Mouse (Mus musculus) lung, embryonic 14.5 days (tissue): ENCODE measurements around the gene Sema3b. TPM values are rescaled to one million over a fixed set of nuclear protein-coding genes. Genes with fewer than 3 reads are reported as not detected.

Source experiments
- ATAC-seq: fragments of 200-750 bp; cut with Nextera tagmentation; 2 replicates; pipeline ENCODE4 v1.8.0; 2017; ENCODE audit warnings: mild to moderate bottlenecking, moderate TSS enrichment, moderate library complexity; ENCODE audit not compliant: insufficient read depth
- DNase-seq: peaks from one replicate; pipeline ENCODE4 v3.0.0-alpha.2; 2015
- H3K27ac ChIP-seq: fragments of 300-500 bp; sonication (generic); 2 replicates; pipeline ENCODE4 v1.5.1; 2014; ENCODE audit warnings: low read depth, mild to moderate bottlenecking, moderate library complexity
- H3K27me3 ChIP-seq: fragments of 300-500 bp; sonication (generic); 2 replicates; pipeline ENCODE4 v1.6.1; 2014; ENCODE audit warnings: low read length, control low read depth; ENCODE audit not compliant: insufficient read depth
- H3K36me3 ChIP-seq: fragments of 300-500 bp; sonication (generic); 2 replicates; pipeline ENCODE4 v1.6.1; 2014; ENCODE audit warnings: control low read depth; ENCODE audit not compliant: insufficient read depth
- H3K4me1 ChIP-seq: fragments of 300-500 bp; sonication (generic); 2 replicates; pipeline ENCODE4 v1.6.1; 2014; ENCODE audit warnings: antibody characterized with exemption, control low read depth; ENCODE audit not compliant: insufficient read depth
- H3K4me2 ChIP-seq: fragments of 300-500 bp; sonication (generic); 2 replicates; pipeline ENCODE4 v1.6.1; 2014; ENCODE audit warnings: mild to moderate bottlenecking
- H3K4me3 ChIP-seq: fragments of 300-500 bp; sonication (generic); 2 replicates; pipeline ENCODE4 v1.5.1; 2014; ENCODE audit warnings: low read depth, low read length
- H3K9ac ChIP-seq: fragments of 300-500 bp; sonication (generic); 2 replicates; pipeline ENCODE4 v1.6.1; 2014
- H3K9me3 ChIP-seq: fragments of 300-500 bp; sonication (generic); 2 replicates; pipeline ENCODE4 v1.6.1; 2016; ENCODE audit warnings: low read depth, low read length, control low read depth
- CTCF ChIP-seq: IDR thresholded peaks from 2 replicates; pipeline ENCODE4 v1.5.1; 2016; ENCODE audit warnings: antibody characterized with exemption, low read depth
- WGBS: fragments of 180-500 bp; shearing (Covaris S2); extraction: QIAGEN DNeasy Blood & Tissue Kit; methylation state at CpG from one replicate; pipeline ENCODE4 v1.1.7; 2014; 5-methylcytosine and 5-hydroxymethylcytosine counted together
- polyA plus RNA-seq: library from polyadenylated mRNA; unstranded; fragments of >200 nt; fragmentation: Nextera tagmentation; extraction: Ambion mirVana; gene quantifications from 2 replicates; pipeline ENCODE4 v1.2.1, GENCODE M21; 2014

Sema3b gene
- polyA plus RNA-seq, 1 experiment from 2014 or later: 5.3 TPM

- WGBS: 33% methylated on average over 20 of the region's 20 CpGs
- H3K36me3 ChIP-seq: peaks cover 54% of the 10 kb centered on the region
These were observed 18.6 kb upstream of the Sema3b start for GRCm38 (mm10) chr9:107627387-107628255.

GRCm38 (mm10) chr9:107626844-107627277, 17.8 kb upstream of the Sema3b start:
- peak overlapping the region; percentile 48 for H3K4me2 ChIP-seq
- H3K27me3 ChIP-seq: no peaks in the 10 kb centered on the region
- peaks cover 62% of the 10 kb centered on the region for H3K36me3 ChIP-seq
- H3K9ac ChIP-seq: peak overlapping the region; percentile 42
- H3K27ac ChIP-seq: peak overlapping the region; percentile 86
- no peaks in the 10 kb centered on the region for H3K9me3 ChIP-seq
- peak; percentile 99 for TF ChIP-seq CTCF
- peaks cover 41% of the 10 kb centered on the region for H3K4me1 ChIP-seq
- H3K4me3 ChIP-seq: no peak overlapping the region
- ATAC-seq (peak; percentile 66), DNase-seq (peak; percentile 93)
- 5% methylated on average over 2 of the region's 2 CpGs for WGBS

More at GRCm38 (mm10) chr9:107627387-107628255, 18.6 kb upstream of the Sema3b start:
- Histone ChIP-seq H3K9me3 (no peaks in the 10 kb centered on the region), H3K4me2 (peak overlapping the region; percentile 48), H3K27me3 (no peaks in the 10 kb centered on the region), H3K4me1 (peaks cover 46% of the 10 kb centered on the region), H3K27ac (peak overlapping the region; percentile 75), H3K9ac (peak overlapping the region; percentile 42), H3K4me3 (no peak overlapping the region)
- DNase-seq (no peak), ATAC-seq (no peak)
- no peak for TF ChIP-seq CTCF

- ATAC-seq (peak; percentile 16), DNase-seq (peak; percentile 37)
- peak overlapping the region; percentile 86 for H3K27ac ChIP-seq
- peaks cover 36% of the 10 kb centered on the region for H3K4me1 ChIP-seq
- no peak overlapping the region for H3K4me3 ChIP-seq
- WGBS: 40% methylated on average over 15 of the region's 15 CpGs
- H3K4me2 ChIP-seq: peak overlapping the region; percentile 48
- no peaks in the 10 kb centered on the region for H3K9me3 ChIP-seq
- TF ChIP-seq CTCF: no peak
- peaks cover 58% of the 10 kb centered on the region for H3K36me3 ChIP-seq
- no peaks in the 10 kb centered on the region for H3K27me3 ChIP-seq
- H3K9ac ChIP-seq: peak overlapping the region; percentile 36; the same call in 1 of the 2 replicates
These were observed 17.3 kb upstream of the Sema3b start for GRCm38 (mm10) chr9:107626158-107626843.

GRCm38 (mm10) chr9:107625351-107626128, 16.5 kb upstream of the Sema3b start:
- ATAC-seq (no peak), DNase-seq (no peak)
- WGBS: 87% methylated on average over 12 of the region's 12 CpGs
- Histone ChIP-seq H3K36me3 (peaks cover 59% of the 10 kb centered on the region), H3K4me3 (no peak overlapping the region), H3K9me3 (no peaks in the 10 kb centered on the region), H3K27ac (0 out of 2 replicates have a peak overlapping the region, but pooled peaks have one; percentile 54), H3K27me3 (no peaks in the 10 kb centered on the region), H3K4me1 (peaks cover 32% of the 10 kb centered on the region), H3K9ac (no peak overlapping the region), H3K4me2 (0 out of 2 replicates have a peak overlapping the region, but pooled peaks have one; percentile 48)
- peak; percentile 29; the same call in 1 of the 2 replicates for TF ChIP-seq CTCF

- ATAC-seq (no peak), DNase-seq (no peak)
- no peaks in the 10 kb centered on the region for H3K27me3 ChIP-seq
- peaks cover 26% of the 10 kb centered on the region for H3K4me1 ChIP-seq
- H3K9ac ChIP-seq: no peak overlapping the region; the same call in 1 of the 2 replicates
- no peaks in the 10 kb centered on the region for H3K9me3 ChIP-seq
- 82% methylated on average over 3 of the region's 3 CpGs for whole genome bisulfite sequencing
- no peak overlapping the region for H3K4me3 ChIP-seq
- H3K36me3 ChIP-seq: peaks cover 65% of the 10 kb centered on the region
- H3K4me2 ChIP-seq: no peak overlapping the region
- TF ChIP-seq CTCF: no peak
- H3K27ac ChIP-seq: peak overlapping the region; percentile 54; the same call in 1 of the 2 replicates
These were observed 15.9 kb upstream of the Sema3b start for GRCm38 (mm10) chr9:107624951-107625350.

GRCm38 (mm10) chr9:107624539-107624938, 15.5 kb upstream of the Sema3b start:
- Histone ChIP-seq H3K9me3 (no peaks in the 10 kb centered on the region), H3K4me3 (no peak overlapping the region), H3K9ac (no peak overlapping the region; the same call in 1 of the 2 replicates), H3K4me1 (peaks cover 26% of the 10 kb centered on the region), H3K27me3 (no peaks in the 10 kb centered on the region), H3K4me2 (no peak overlapping the region), H3K36me3 (peaks cover 68% of the 10 kb centered on the region), H3K27ac (peak overlapping the region; percentile 54; the same call in 1 of the 2 replicates)
- DNase-seq: peak; percentile 40
- WGBS: 68% methylated on average over 5 of the region's 5 CpGs
- no peak for ATAC-seq
- TF ChIP-seq CTCF: no peak
